Mouse (Mus musculus) liver, postnatal 0 days (tissue): ENCODE data around the gene Rrn3. TPM values are rescaled to one million over a fixed set of nuclear protein-coding genes. Genes with fewer than 3 reads are reported as not detected.
"Not testable (repeated sequence)": the region's sequence is repeated elsewhere in the genome, so short reads cannot be mapped to it uniquely, and the experiment has no call there.

Experiments used
- ATAC-seq: fragments of 200-750 bp; cut with Nextera tagmentation; 2 replicates; pipeline ENCODE4 v1.8.0; 2017; ENCODE audit warnings: mild to moderate bottlenecking, moderate library complexity
- DNase-seq: peaks from one replicate; pipeline ENCODE4 v3.0.0-alpha.2; 2016
- H3K27ac ChIP-seq: fragments of 300-500 bp; sonication (generic); 2 replicates; pipeline ENCODE4 v1.5.1; 2014; ENCODE audit warnings: antibody characterized with exemption, moderate library complexity, mild to moderate bottlenecking, low read depth
- H3K27me3 ChIP-seq: fragments of 300-500 bp; sonication (generic); 2 replicates; pipeline ENCODE4 v1.6.1; 2014; ENCODE audit warnings: low read length, control low read depth, mixed read lengths; ENCODE audit not compliant: insufficient read depth
- H3K36me3 ChIP-seq: fragments of 300-500 bp; sonication (generic); replicated peaks from 2 replicates; pipeline ENCODE4 v1.6.1; 2014; ENCODE audit warnings: mild to moderate bottlenecking, control low read depth, low read length, moderate library complexity, mixed read lengths; ENCODE audit not compliant: insufficient read depth
- H3K4me1 ChIP-seq: fragments of 300-500 bp; sonication (generic); 2 replicates; pipeline ENCODE4 v1.6.1; 2014; ENCODE audit warnings: antibody characterized with exemption, mild to moderate bottlenecking, control low read depth; ENCODE audit not compliant: insufficient read depth
- H3K4me2 ChIP-seq: fragments of 300-500 bp; sonication (generic); 2 replicates; pipeline ENCODE4 v1.6.1; 2014; ENCODE audit warnings: low read depth, mild to moderate bottlenecking, low read length, moderate library complexity, mixed read lengths
- H3K4me3 ChIP-seq: fragments of 300-500 bp; sonication (generic); 2 replicates; pipeline ENCODE4 v1.5.1; 2014; ENCODE audit warnings: low read depth, low read length
- H3K9ac ChIP-seq: fragments of 300-500 bp; sonication (generic); replicated peaks from 2 replicates; pipeline ENCODE4 v1.6.1; 2014; ENCODE audit warnings: mild to moderate bottlenecking, moderate library complexity
- H3K9me3 ChIP-seq: fragments of 300-500 bp; sonication (generic); 2 replicates; pipeline ENCODE4 v1.6.1; 2016; ENCODE audit warnings: mild to moderate bottlenecking, control low read depth, low read length, mixed read lengths
- CTCF ChIP-seq: sonication (generic); IDR thresholded peaks from 2 replicates; pipeline ENCODE4 v1.5.1; 2016; ENCODE audit warnings: antibody characterized with exemption, low read depth
- EP300 ChIP-seq: IDR thresholded peaks from 2 replicates; pipeline ENCODE4 v1.6.1; 2016; ENCODE audit warnings: antibody characterized with exemption, low read depth, mild to moderate bottlenecking
- WGBS: fragments of 180-500 bp; shearing (Covaris S2); extraction: QIAGEN DNeasy Blood & Tissue Kit; methylation state at CpG from one replicate; pipeline ENCODE4 v1.1.7; 2014; ENCODE audit not compliant: insufficient replicate concordance; 5-methylcytosine and 5-hydroxymethylcytosine counted together
- polyA plus RNA-seq: library from polyadenylated mRNA; unstranded; fragments of >200 nt; fragmentation: Nextera tagmentation; extraction: Ambion mirVana; gene quantifications from 2 replicates; pipeline ENCODE4 v1.2.1, GENCODE M21; 2015

The Rrn3 gene
- polyA plus RNA-seq, 1 experiment from 2014 or later, result 15.3 TPM

DNA sequence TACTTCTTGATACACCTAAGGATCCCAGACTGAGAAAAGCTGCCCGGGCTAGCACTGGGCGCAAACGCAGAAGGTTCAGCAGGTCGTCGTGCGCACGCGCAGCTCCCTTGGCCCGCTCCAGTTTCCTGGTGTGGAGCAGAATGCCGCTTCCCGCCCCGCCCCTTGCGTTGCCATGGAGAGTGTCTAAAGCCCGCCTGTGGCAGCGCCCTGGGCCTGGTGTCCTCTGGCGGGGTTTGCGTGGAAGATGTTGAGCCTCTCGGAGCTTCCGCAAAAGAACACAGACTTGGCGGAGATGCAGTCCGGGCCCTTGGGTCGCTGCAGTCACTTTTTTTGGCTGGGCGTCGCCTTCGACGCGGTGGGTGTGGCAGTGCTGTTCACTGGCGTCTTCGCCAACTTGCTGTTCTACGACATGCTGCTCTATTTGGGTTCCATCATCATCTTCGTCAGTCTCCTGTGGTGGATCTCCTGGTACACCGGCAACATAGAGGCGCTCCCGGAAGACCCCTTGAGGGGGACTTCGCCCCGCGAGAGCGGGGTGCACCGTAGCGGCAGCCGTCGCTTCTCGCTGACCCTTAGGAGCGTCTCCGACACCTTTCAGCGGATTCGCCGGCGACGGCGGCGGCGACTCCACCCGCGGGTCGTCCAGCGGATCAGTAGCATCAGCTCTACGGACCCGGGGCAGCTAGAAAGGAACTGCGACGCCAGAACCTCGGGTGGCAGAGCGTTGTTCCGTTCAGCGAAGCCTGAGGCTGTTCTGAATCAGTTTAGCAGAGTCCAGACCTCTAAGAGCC is 25.9 kb upstream of the Rrn3 start:
- Histone ChIP-seq H3K9me3 (no peaks in the 10 kb centered on the region), H3K27me3 (no peaks in the 10 kb centered on the region), H3K4me2 (peak overlapping the region; percentile 94), H3K4me3 (peak overlapping the region; percentile 61), H3K36me3 (no peaks in the 10 kb centered on the region), H3K4me1 (peaks cover 5% of the 10 kb centered on the region), H3K9ac (peak overlapping the region; percentile 55), H3K27ac (no peak overlapping the region)
- ATAC-seq (peak; percentile 98), DNase-seq (peak; percentile 96)
- TF ChIP-seq CTCF, result no peak
- TF ChIP-seq EP300, result no peak
- WGBS, result under 1% methylated on average over 64 of the region's 65 CpGs

DNA sequence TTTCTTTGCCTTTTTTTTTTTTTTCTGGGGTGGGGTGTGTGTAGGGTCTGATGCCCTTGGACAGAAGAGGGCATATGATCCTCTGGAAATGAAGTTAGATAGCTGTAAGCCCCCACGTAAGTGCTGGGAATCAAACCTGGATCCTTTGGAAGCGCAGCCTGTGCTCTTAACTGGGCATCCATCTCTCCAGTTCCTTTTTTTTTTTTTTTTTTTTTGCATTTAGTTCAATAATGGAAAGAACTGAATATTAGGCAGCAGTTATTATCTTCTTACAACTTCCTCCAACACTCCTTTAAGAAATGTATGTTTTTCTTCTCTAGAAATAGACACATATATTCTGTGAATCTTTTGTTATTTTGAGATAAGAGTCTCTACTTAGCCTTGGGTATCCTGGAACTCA is 22.7 kb upstream of the Rrn3 start:
- H3K36me3 ChIP-seq, result no peaks in the 10 kb centered on the region
- DNase-seq, result no peak
- no peak for ATAC-seq
- H3K4me3 ChIP-seq, result no peak overlapping the region
- no peak overlapping the region for H3K4me2 ChIP-seq
- no peak overlapping the region for H3K27ac ChIP-seq
- H3K9me3 ChIP-seq, result no peaks in the 10 kb centered on the region
- peaks cover 5% of the 10 kb centered on the region for H3K4me1 ChIP-seq
- WGBS, result 76% methylated on average over 2 of the region's 2 CpGs
- no peaks in the 10 kb centered on the region for H3K27me3 ChIP-seq
- TF ChIP-seq EP300, result no peak
- no peak for TF ChIP-seq CTCF
- no peak overlapping the region for H3K9ac ChIP-seq

DNA sequence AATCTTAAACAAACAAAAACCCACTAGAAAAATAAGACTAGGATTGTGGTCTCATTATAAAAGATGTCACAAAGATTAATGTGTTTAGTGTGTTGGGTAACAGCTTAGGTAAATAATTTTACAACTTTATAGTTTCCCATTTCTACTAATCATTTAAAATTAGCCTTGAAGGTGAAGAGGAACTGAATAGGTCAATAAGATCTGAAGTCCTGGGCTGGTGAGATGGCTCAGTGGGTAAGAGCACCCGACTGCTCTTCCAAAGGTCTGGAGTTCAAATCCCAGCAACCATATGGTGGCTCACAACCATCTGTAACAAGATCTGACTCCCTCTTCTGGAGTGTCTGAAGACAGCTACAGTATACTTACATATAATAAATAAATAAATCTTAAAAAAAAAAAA is 17.7 kb upstream of the Rrn3 start:
- H3K4me3 ChIP-seq, result not testable (repeated sequence)

DNA sequence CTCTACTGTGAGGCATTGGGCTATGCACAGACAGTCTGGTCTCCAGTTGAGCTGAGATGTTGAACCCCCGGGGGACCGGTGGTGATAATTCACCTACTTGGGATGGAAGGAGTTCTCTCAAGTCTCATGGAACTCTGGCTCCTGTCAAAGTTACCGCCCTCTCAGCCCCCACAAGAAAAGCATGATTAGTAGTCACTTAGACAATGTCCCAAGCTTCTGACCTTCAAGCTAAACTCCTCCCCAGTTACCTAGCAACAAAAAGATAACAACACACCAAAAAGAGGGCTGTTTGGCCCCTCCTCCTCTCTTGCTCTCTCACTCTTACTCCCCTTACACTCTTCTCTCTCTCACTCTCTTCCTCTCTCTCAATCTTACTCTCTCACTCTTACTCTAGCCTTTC is 16.0 kb upstream of the Rrn3 start:
- Histone ChIP-seq H3K9ac (no peak overlapping the region), H3K27ac (no peak overlapping the region), H3K9me3 (no peaks in the 10 kb centered on the region), H3K27me3 (no peaks in the 10 kb centered on the region), H3K4me1 (no peaks in the 10 kb centered on the region), H3K36me3 (no peaks in the 10 kb centered on the region), H3K4me2 (no peak overlapping the region), H3K4me3 (no peak overlapping the region)
- DNase-seq (no peak), ATAC-seq (no peak)
- WGBS, result 77% methylated on average over 3 of the region's 3 CpGs
- TF ChIP-seq CTCF, result no peak
- TF ChIP-seq EP300, result no peak

More for the DNA sequence above, 17.7 kb upstream of the Rrn3 start:
- H3K9me3 ChIP-seq, H3K27ac ChIP-seq, H3K36me3 ChIP-seq, DNase-seq, H3K4me2 ChIP-seq, H3K9ac ChIP-seq, H3K27me3 ChIP-seq, ATAC-seq, H3K4me1 ChIP-seq: not testable (repeated sequence)
- WGBS, result 88% methylated on average over 1 of the region's 1 CpGs

DNA sequence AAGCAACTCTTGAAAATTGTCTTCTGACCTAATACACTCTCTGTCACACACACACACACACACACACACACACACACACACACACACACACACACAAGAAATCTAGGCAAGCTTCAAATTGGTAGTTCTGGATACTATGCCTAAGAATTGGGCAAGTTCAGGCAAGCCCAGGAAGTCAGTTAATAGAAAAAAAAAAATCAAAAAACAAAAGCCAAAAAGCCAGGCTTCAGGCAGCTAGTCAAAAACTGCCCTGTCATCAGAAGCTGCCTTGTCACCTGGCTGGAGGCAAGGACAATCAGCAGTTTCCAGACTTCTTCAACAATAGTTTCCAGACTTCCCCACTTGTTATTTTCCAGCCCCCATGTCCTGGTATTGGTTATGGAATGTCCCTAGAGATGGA is 14.1 kb upstream of the Rrn3 start:
- H3K4me3 ChIP-seq, result no peak overlapping the region
- H3K9me3 ChIP-seq, result no peaks in the 10 kb centered on the region
- no peak overlapping the region for H3K9ac ChIP-seq
- DNase-seq, result no peak
- no peak overlapping the region for H3K27ac ChIP-seq
- no peaks in the 10 kb centered on the region for H3K4me1 ChIP-seq
- H3K4me2 ChIP-seq, result no peak overlapping the region
- ATAC-seq, result no peak
- no peaks in the 10 kb centered on the region for H3K36me3 ChIP-seq
- no peak for TF ChIP-seq EP300
- TF ChIP-seq CTCF, result no peak
- no peaks in the 10 kb centered on the region for H3K27me3 ChIP-seq

DNA sequence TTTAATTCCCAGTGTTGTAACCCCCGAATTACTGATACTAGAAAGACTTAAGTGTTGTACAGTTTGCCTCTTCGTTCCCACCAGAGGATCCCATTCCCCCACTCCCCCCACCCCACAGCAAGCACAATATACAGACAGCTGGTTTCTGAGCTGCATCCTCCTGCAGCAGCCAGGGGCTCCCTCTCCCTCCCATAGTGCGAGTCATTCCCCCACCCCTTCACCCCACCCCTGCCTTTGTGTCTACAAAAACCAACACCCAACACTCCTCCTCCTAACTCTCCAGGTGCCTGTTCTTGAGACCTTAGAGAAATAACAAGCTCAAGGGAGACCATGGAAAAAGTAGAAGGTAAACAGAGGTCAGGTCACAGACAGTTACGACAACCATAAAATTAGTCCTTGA is 8.9 kb upstream of the Rrn3 start:
- H3K27ac ChIP-seq, H3K9ac ChIP-seq, H3K27me3 ChIP-seq, H3K4me1 ChIP-seq, H3K4me2 ChIP-seq, H3K4me3 ChIP-seq, ATAC-seq, DNase-seq, H3K36me3 ChIP-seq, H3K9me3 ChIP-seq: not testable (repeated sequence)
- WGBS, result 65% methylated on average over 4 of the region's 4 CpGs

DNA sequence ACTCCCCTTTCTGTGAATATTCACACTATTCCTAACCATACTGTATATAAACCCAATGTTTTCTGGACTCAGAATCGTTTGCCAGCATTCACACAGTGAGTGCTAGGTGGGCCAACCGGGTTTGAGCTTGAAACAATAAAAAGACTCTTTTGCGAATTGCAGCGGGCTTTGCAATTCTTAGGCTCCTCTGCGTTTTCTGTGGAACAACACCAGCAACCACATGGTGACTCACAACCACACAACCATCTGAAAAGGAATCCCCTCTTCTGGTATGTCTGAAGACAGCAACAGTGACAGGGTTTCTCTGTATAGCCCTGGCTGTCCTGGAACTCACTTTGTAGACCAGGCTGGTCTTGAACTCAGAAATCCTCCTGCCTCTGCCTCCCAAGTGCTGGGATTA is 8.5 kb upstream of the Rrn3 start:
- H3K4me2 ChIP-seq, H3K9me3 ChIP-seq, ATAC-seq, H3K4me3 ChIP-seq, H3K27me3 ChIP-seq, DNase-seq, H3K9ac ChIP-seq, H3K4me1 ChIP-seq, H3K27ac ChIP-seq, H3K36me3 ChIP-seq: not testable (repeated sequence)
- WGBS, result 79% methylated on average over 5 of the region's 5 CpGs

DNA sequence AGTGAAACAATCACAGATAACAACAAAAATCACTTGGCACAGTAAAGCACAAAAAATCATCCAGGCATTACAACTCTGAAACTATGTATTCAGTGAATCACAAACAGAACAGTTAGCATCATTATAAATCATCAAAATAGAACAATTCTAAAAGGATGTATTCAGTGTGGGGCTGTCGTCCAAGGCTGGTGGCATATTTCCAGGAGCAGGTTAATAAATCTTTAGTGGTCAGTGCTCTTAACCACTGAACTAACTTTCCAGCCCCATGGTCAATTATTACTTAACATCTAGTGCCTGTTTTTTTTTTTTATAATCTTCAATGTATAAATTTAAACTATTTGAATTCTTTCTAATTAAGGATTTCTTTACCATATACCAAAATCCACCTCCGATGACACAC is 6.5 kb upstream of the Rrn3 start:
- not testable (repeated sequence) for H3K4me3 ChIP-seq, ATAC-seq, H3K27ac ChIP-seq, DNase-seq, H3K9ac ChIP-seq, H3K9me3 ChIP-seq, H3K4me2 ChIP-seq, H3K4me1 ChIP-seq, H3K36me3 ChIP-seq, H3K27me3 ChIP-seq
- WGBS, result 60% methylated on average over 2 of the region's 2 CpGs

DNA sequence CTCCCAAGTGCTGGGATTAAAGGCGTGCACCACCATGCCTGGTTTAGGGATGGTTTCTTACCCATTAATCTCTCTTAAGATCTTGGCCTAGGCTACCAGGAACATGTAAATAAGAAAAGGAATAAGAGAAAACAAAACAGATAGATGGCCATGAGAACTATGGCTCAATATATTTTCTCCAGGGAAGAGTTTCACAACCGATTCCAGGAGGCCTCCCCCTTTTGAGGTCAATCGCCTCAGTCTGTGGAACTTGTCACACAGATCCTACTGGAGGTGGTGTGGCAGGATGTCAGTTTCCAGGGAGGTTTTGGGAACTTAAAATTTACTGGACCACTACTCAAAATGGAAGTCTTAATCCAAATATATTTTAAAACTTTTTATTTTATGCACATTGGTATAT is 5.9 kb upstream of the Rrn3 start:
- H3K27ac ChIP-seq, H3K36me3 ChIP-seq, H3K27me3 ChIP-seq, H3K9ac ChIP-seq, H3K4me3 ChIP-seq, H3K4me2 ChIP-seq, DNase-seq, H3K9me3 ChIP-seq, H3K4me1 ChIP-seq: not testable (repeated sequence)
- WGBS, result 73% methylated on average over 3 of the region's 3 CpGs
- 0 out of 2 replicates have a peak, but pooled peaks have one; percentile 31 for ATAC-seq
